Mouse (Mus musculus) midbrain, postnatal 0 days (tissue): ENCODE measurements around the gene Sirt1. TPM values are rescaled to one million over a fixed set of nuclear protein-coding genes. Genes with fewer than 3 reads are reported as not detected.

Experiments
- ATAC-seq: fragments of 200-750 bp; cut with Nextera tagmentation; 2 replicates; pipeline ENCODE4 v1.8.0; 2017; ENCODE audit warnings: moderate number of reproducible peaks, mild to moderate bottlenecking, moderate TSS enrichment, moderate library complexity; ENCODE audit not compliant: low FRiP score
- DNase-seq: peaks from one replicate; pipeline ENCODE4 v3.0.0-alpha.2; 2015; ENCODE audit warnings: low spot score
- H3K27ac ChIP-seq: fragments of 300-500 bp; sonication (generic); 2 replicates; pipeline ENCODE4 v1.5.1; 2014; ENCODE audit warnings: low read depth, mild to moderate bottlenecking, low read length, mixed read lengths
- H3K27me3 ChIP-seq: fragments of 300-500 bp; sonication (generic); 2 replicates; pipeline ENCODE4 v1.6.1; 2014; ENCODE audit warnings: low read length, control low read depth, mixed read lengths; ENCODE audit not compliant: insufficient read depth
- H3K36me3 ChIP-seq: fragments of 300-500 bp; sonication (generic); 2 replicates; pipeline ENCODE4 v1.6.1; 2014; ENCODE audit warnings: low read length, control low read depth, mixed read lengths; ENCODE audit not compliant: insufficient read depth
- H3K4me1 ChIP-seq: fragments of 300-500 bp; sonication (generic); 2 replicates; pipeline ENCODE4 v1.6.1; 2014; ENCODE audit warnings: mild to moderate bottlenecking, control low read depth, antibody characterized with exemption, low read length, mixed read lengths; ENCODE audit not compliant: insufficient read depth
- H3K4me2 ChIP-seq: fragments of 300-500 bp; sonication (generic); 2 replicates; pipeline ENCODE4 v1.6.1; 2014; ENCODE audit warnings: low read depth, mild to moderate bottlenecking, low read length, mixed read lengths; ENCODE audit not compliant: poor library complexity, severe bottlenecking
- H3K4me3 ChIP-seq: fragments of 300-500 bp; sonication (generic); 2 replicates; pipeline ENCODE4 v1.5.1; 2014; ENCODE audit warnings: low read depth, mild to moderate bottlenecking, low read length, moderate library complexity
- H3K9ac ChIP-seq: fragments of 300-500 bp; sonication (generic); replicated peaks from 2 replicates; pipeline ENCODE4 v1.6.1; 2014; ENCODE audit warnings: mild to moderate bottlenecking, low read length, moderate library complexity, mixed read lengths; ENCODE audit not compliant: poor library complexity, severe bottlenecking
- H3K9me3 ChIP-seq: fragments of 300-500 bp; sonication (generic); 2 replicates; pipeline ENCODE4 v1.6.1; 2016; ENCODE audit warnings: low read length, control low read depth
- CTCF ChIP-seq: IDR thresholded peaks from 2 replicates; pipeline ENCODE4 v1.5.1; 2016; ENCODE audit warnings: antibody characterized with exemption, mild to moderate bottlenecking
- WGBS: fragments of 180-500 bp; shearing (Covaris S2); extraction: QIAGEN DNeasy Blood & Tissue Kit; methylation state at CpG from one replicate; pipeline ENCODE4 v1.1.7; 2014; 5-methylcytosine and 5-hydroxymethylcytosine counted together
- polyA plus RNA-seq: library from polyadenylated mRNA; unstranded; fragments of >200 nt; fragmentation: Nextera tagmentation; extraction: Ambion mirVana; gene quantifications from 2 replicates; pipeline ENCODE4 v1.2.1, GENCODE M21; 2015
- total RNA-seq: library from RNA; depleted of rRNA; stranded (reverse); fragments of >200 nt; gene quantifications from 2 replicates; pipeline ENCODE4 v1.2.3, GENCODE M21; 2014

The Sirt1 gene
- total and polyA plus RNA-seq, 2 experiments from 2014 or later: 3.5 to 23.3 TPM

DNA sequence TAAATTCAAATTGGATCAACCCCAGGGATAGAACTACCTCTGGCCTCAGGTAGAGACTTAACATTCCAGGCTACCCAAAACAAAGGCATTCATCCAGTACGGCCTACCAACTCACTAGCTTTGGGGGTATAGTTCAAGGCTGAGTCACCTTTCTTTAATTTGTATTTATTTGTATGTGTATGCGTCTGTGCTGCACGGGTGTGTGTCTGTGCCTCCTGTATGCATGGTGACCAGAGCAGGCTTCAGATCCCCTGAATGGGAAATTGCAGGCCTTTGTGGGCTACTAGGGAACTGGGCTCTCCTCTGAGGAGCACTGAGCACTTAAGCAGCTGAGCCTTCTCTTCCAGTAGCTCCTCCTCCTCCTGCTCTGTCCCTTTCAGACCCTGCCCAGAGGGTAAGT is 33.2 kb downstream of the Sirt1 start:
- Histone ChIP-seq H3K4me1 (no peaks in the 10 kb centered on the region), H3K9me3 (no peaks in the 10 kb centered on the region), H3K27ac (no peak overlapping the region), H3K9ac (no peak overlapping the region), H3K4me3 (no peak overlapping the region), H3K27me3 (no peaks in the 10 kb centered on the region), H3K36me3 (no peaks in the 10 kb centered on the region), H3K4me2 (no peak overlapping the region)
- WGBS: 63% methylated on average over 3 of the region's 3 CpGs
- no peak for TF ChIP-seq CTCF
- DNase-seq (no peak), ATAC-seq (no peak)

DNA sequence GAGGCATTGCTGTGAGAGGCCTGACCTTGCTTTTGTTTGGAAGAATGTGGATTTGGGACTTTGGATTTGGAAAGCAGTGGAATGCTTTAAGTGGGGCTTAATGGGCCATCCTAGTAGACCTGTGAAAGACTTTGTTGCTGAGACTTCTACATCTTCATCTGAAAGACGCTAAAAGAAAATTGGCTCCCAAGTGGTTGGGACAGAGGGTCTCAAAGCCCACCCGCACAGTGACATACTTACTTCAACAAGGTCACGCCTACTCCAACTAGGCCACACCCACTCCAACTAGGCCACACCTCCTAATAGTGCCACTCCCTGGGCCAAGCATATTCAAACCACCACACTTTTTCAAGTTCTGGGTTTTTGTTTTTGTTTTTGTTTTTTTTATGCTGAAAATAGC is 36.8 kb downstream of the Sirt1 start:
- no peaks in the 10 kb centered on the region for H3K27me3 ChIP-seq
- ATAC-seq (no peak), DNase-seq (no peak)
- H3K4me2 ChIP-seq: no peak overlapping the region
- H3K9ac ChIP-seq: no peak overlapping the region
- no peaks in the 10 kb centered on the region for H3K36me3 ChIP-seq
- H3K4me1 ChIP-seq: no peaks in the 10 kb centered on the region
- WGBS: 90% methylated on average over 3 of the region's 3 CpGs
- no peak for TF ChIP-seq CTCF
- no peak overlapping the region for H3K4me3 ChIP-seq
- no peaks in the 10 kb centered on the region for H3K9me3 ChIP-seq
- no peak overlapping the region for H3K27ac ChIP-seq

DNA sequence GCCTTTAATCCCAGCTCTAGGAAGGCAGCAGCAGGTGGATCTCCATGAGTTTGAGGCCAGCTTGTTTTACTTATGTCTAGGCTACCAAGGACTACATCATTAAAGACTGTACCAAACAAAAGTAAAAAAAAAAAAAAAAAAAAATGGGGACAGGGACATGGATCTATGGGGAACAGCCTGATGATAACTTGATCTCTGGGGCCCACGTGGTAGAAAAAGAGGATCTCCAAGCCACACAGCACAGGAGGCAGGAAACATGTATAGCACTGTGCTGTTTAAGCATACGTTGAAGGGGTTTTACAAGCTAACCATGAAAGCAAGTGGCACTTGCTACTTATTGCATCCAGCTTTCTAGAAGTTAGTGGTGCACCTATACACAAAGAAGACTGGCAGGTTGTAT is 40.2 kb downstream of the Sirt1 start:
- TF ChIP-seq CTCF: no peak
- ATAC-seq (no peak), DNase-seq (no peak)
- Histone ChIP-seq H3K4me3 (no peak overlapping the region), H3K9ac (no peak overlapping the region), H3K9me3 (no peaks in the 10 kb centered on the region), H3K4me2 (no peak overlapping the region), H3K36me3 (no peaks in the 10 kb centered on the region), H3K4me1 (peaks cover 9% of the 10 kb centered on the region), H3K27me3 (no peaks in the 10 kb centered on the region), H3K27ac (no peak overlapping the region)
- WGBS: 87% methylated on average over 2 of the region's 2 CpGs

DNA sequence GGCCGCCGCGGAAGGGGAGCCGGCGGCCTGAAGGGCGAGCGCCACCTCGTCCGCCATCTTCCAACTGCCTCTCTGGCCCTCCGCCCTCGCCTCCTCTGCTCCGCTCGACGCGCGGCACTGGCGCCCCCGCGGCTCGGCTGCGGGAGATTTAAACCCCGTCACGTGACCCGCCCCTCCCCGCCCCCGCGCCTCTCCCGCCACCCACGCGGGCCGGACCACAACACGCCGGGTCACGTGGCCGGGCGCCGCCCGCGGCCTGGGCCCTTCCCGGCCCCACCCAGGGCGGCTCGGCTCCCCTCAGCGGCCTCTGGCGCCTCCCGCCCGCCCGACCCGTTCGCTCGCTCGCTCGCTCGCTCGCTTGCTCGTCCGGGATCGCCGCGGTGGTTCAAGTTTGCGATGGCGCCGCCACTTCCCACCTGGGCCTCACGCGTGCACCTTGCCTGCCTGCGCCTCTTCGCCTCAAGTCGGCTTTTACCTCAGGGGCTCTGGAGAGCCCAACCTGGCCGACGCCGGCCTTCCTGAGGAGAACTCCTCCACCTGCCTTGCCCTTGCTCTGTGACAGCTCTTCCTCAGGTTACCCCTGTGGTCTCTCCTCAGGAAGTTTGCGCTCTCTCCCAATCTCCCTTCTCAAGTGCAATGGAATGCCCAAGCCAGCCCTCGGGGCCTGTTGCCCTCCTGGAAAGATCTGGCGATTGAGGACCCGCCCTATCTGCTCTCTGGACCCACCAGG is 42.4 kb downstream of the Sirt1 start:
- 2% methylated on average over 24 of the region's 74 CpGs for WGBS

DNA sequence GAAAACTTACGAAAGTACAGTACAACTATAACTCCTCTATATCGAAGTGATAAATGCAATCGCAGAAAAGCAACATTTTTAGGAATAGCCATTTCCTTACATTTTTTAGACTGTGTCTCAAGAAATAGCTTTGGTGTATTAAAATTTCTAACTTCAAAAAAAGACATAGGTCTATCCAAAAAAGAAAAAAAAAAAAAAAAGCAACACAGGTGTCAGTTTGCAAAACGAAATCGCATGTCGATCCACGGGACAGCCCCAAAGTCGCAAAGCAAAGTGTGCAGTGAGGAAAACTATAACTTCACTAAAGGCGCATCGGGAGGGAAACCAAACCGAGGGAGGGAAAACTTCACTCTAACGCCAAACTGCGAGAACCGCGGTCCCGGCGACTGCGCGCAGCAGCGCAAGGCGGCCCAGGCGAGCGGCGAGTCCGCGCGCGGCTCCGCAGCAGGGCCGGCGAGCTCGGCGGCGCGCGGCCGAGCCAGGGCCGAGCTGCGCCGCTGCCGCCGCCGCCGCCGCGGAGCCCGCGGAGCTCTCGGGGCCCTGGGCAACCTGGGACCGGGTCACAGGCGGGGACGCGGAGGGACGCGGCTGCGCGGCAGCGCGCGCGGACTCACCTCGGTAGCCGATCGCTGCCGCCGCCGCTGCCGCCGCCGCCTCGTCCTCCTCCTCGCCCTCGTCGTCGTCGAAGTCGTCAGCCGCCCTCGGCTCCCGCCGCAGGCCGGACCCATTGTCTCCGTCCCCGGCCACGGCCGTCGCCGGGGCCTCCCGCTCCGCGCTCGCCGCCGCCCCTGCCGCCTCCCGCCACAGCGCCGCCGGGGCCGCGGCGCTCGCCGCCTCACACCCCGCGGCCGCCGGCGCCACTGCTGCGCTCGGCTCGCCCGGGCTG is 43.3 kb downstream of the Sirt1 start:
- peak overlapping the region; percentile 98 for H3K9ac ChIP-seq
- TF ChIP-seq CTCF: no peak
- no peaks in the 10 kb centered on the region for H3K27me3 ChIP-seq
- H3K4me2 ChIP-seq: peak overlapping the region; percentile 57
- H3K9me3 ChIP-seq: no peaks in the 10 kb centered on the region
- 2% methylated on average over 49 of the region's 113 CpGs for WGBS
- H3K27ac ChIP-seq: peak overlapping the region; percentile 91
- H3K4me3 ChIP-seq: peak overlapping the region; percentile 87
- no peaks in the 10 kb centered on the region; the same call in 1 of the 2 replicates for H3K36me3 ChIP-seq
- DNase-seq: peak; percentile 69
- peaks cover 9% of the 10 kb centered on the region for H3K4me1 ChIP-seq
- ATAC-seq: peak; percentile 82

More for the DNA sequence above, 42.4 kb downstream of the Sirt1 start:
- H3K9ac ChIP-seq: peak overlapping the region; percentile 98
- peak overlapping the region; percentile 87 for H3K4me3 ChIP-seq
- TF ChIP-seq CTCF: peak; percentile 20; the same call in 1 of the 2 replicates
- H3K36me3 ChIP-seq: no peaks in the 10 kb centered on the region; the same call in 1 of the 2 replicates
- peak overlapping the region; percentile 57 for H3K4me2 ChIP-seq
- H3K4me1 ChIP-seq: peaks cover 9% of the 10 kb centered on the region
- ATAC-seq (peak; percentile 94), DNase-seq (peak; percentile 91)
- no peaks in the 10 kb centered on the region for H3K9me3 ChIP-seq
- peak overlapping the region; percentile 91 for H3K27ac ChIP-seq
- no peaks in the 10 kb centered on the region for H3K27me3 ChIP-seq
